Mouse (Mus musculus): ENCODE data around the gene Stap1. TPM values are rescaled to one million over a fixed set of nuclear protein-coding genes. Genes with fewer than 3 reads are reported as not detected.

Stap1 gene
- total RNA-seq, 2 experiments from 2014 or later = 8.3 to 18.1 TPM

GRCm38 (mm10) chr5:86113997-86114396 lies 42.5 kb downstream of the Stap1 start:
- no peak for ATAC-seq (replicated peaks; ENCODE audit: low FRiP score, poor library complexity, severe bottlenecking)

GRCm38 (mm10) chr5:86118457-86119094 lies 47.0 kb downstream of the Stap1 start:
- no peak for ATAC-seq (replicated peaks; ENCODE audit: low FRiP score, poor library complexity, severe bottlenecking)

- no peak for ATAC-seq (replicated peaks; ENCODE audit: low FRiP score, poor library complexity, severe bottlenecking)
Observed at GRCm38 (mm10) chr5:86128749-86129148, 57.2 kb downstream of the Stap1 start.

- no peak for ATAC-seq (replicated peaks; ENCODE audit: low FRiP score, poor library complexity, severe bottlenecking)
Observed at GRCm38 (mm10) chr5:86129828-86130227, 58.3 kb downstream of the Stap1 start.

Other genes with a start within 250 kb of the Stap1 start
- 41.8 and 46.7 TPM in 2 replicates for gene Cenpc1, start 6.2 kb upstream of the Stap1 start, total RNA-seq (2015; ENCODE audit: low replicate concordance)
- 33.7 and 40.4 TPM in 2 replicates for gene Cenpc1, start 6.2 kb upstream of the Stap1 start, total RNA-seq (2017; ENCODE audit: low replicate concordance)
- gene Uba6, start 101.1 kb downstream of the Stap1 start, total RNA-seq (2015; ENCODE audit: low replicate concordance) = 5.6 and 7.3 TPM in 2 replicates
- 6.7 and 7.1 TPM in 2 replicates for gene Uba6, start 101.1 kb downstream of the Stap1 start, total RNA-seq (2017; ENCODE audit: low replicate concordance)
- gene Gnrhr, start 126.2 kb downstream of the Stap1 start, total RNA-seq (2015; ENCODE audit: low replicate concordance) = not detected in 2 replicates
- gene Gnrhr, start 126.2 kb downstream of the Stap1 start, total RNA-seq (2017; ENCODE audit: low replicate concordance) = not detected in 2 replicates
- not detected in 2 replicates for gene Tmprss11c, start 217.6 kb downstream of the Stap1 start, total RNA-seq (2015; ENCODE audit: low replicate concordance)
- gene Tmprss11c, start 217.6 kb downstream of the Stap1 start, total RNA-seq (2017; ENCODE audit: low replicate concordance) = not detected in 2 replicates

All from erythroblast, adult 5-6 weeks (primary cell).